Mouse (Mus musculus): ENCODE data around the gene Nr4a1. TPM values are rescaled to one million over a fixed set of nuclear protein-coding genes. Genes with fewer than 3 reads are reported as not detected.

Gene Nr4a1
- total RNA-seq, 2 experiments from 2014 or later, result 34.5 to 54.4 TPM

DNA sequence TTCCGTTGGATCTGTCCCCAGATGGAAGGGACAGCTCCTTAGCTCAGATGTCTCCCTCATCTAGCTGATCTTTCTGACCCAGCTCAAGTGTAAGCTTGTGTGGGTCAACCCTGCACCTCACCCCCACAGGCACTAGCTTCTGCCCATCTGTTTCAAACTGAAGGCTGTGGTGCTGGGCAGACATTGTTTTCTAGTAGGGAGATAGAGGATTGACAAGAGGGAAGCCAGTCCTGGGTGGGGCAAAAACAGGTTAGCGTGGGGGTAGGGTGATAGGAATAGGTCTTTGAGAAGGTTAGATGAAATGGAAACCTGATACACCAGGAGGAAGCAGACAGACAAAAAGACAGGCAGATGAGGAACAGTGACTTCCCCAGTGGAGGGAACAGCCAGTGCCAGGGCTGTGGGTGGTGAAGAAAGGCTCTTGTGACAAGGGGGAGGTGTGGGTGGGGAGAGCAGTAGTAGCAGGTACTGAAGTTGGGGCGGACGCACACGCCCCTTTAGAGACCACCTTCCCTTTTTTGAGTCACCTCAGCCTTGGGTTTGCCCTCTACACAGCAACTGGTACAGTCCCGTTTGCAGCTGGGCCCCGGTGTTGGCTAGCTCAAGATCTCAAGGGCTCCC is 1.9 kb downstream of the Nr4a1 start:
- DNase-seq (ENCODE audit: low spot score in 2 of 2), result no peak

- DNase-seq (ENCODE audit: low spot score in 2 of 2), result no peak
Observed at GRCm38 (mm10) chr15:101256463-101257206, 2.6 kb downstream of the Nr4a1 start.

GRCm38 (mm10) chr15:101258420-101258819 is 4.4 kb downstream of the Nr4a1 start:
- DNase-seq (ENCODE audit: low spot score in 2 of 2), result no peak

DNA sequence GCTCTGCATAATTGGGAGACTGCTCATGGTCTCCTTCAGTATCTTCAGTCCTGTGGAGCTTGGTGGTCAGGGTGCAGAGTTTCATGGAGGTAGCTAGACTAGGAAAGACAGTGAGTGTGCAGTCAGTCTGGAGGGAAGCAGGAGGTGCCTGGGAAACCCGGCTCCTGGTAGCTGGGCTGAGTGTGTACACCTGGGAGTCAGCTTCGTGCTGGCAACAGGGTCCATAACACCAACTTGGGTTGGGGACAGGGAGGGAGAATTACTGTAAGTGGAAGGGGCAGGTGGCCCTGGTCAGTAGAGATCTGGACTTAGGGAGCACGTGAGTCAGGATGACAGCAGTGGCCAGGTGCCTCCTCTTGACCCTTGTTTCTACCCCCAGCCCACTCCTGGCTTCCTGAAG is 5.9 kb downstream of the Nr4a1 start:
- no peak for DNase-seq (ENCODE audit: low spot score in 2 of 2)

DNA sequence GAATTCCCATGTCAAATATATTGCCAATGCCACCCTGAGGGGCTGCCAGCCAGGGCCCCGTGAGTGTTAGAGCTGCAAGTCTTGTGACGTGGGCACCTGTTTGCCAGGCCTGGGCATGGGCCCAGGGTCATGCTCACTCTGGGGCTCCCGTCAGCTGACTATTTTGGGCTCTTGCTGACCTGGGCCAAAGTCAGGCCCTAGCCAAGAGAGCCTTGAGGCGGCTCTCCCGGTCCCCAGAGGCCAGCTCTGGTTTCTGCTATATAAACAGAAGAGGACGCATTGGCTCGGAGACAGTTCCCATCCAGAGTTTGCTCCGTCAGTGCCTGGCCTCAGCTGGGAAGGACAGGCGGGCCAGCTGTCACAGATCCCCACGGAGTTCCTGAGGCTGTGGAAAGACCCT is 6.3 kb downstream of the Nr4a1 start:
- DNase-seq (ENCODE audit: low spot score in 2 of 2), result no peak

- DNase-seq (ENCODE audit: low spot score in 2 of 2), result no peak
Observed at GRCm38 (mm10) chr15:101260874-101261622, 7.0 kb downstream of the Nr4a1 start.

GRCm38 (mm10) chr15:101262502-101262901 is 8.4 kb downstream of the Nr4a1 start:
- DNase-seq (ENCODE audit: low spot score in 2 of 2), result no peak

GRCm38 (mm10) chr15:101266132-101266963 is 12.3 kb downstream of the Nr4a1 start:
- DNase-seq (ENCODE audit: low spot score in 2 of 2), result peak; percentile 82 to 92

GRCm38 (mm10) chr15:101267053-101268032 is 13.3 kb downstream of the Nr4a1 start:
- no peak for DNase-seq (ENCODE audit: low spot score in 2 of 2)

GRCm38 (mm10) chr15:101270101-101270820 is 16.2 kb downstream of the Nr4a1 start:
- DNase-seq (ENCODE audit: low spot score in 2 of 2), result no peak

DNA sequence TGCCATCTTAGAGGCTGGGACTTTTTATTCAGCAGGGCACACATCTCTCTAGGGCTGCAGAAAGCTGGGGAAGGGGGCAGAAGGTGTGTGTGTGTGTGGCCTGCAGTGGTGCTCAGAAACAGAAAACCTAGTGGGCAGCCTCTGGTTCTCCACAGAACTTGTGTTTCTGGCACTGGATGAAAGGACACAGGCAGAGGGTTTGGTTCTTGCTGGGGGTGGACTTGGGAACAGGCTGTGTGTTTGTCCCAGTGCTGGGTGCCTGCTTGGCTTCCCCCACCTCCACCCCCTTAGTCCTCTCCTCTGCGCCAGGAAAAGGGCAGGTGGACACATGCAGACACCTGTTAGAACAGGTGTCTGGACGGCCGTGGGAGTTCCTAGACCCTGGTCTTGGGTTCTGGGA is 17.0 kb downstream of the Nr4a1 start:
- DNase-seq (ENCODE audit: low spot score in 2 of 2), result no peak

- no peak for DNase-seq (ENCODE audit: low spot score in 2 of 2)
Observed at GRCm38 (mm10) chr15:101271513-101271912, 17.4 kb downstream of the Nr4a1 start.

- DNase-seq (ENCODE audit: low spot score in 2 of 2), result no peak
Observed at GRCm38 (mm10) chr15:101274380-101274779, 20.3 kb downstream of the Nr4a1 start.

- DNase-seq (ENCODE audit: low spot score in 2 of 2), result peak; percentile 45 to 73
Observed at GRCm38 (mm10) chr15:101277351-101277899, 23.4 kb downstream of the Nr4a1 start.

DNA sequence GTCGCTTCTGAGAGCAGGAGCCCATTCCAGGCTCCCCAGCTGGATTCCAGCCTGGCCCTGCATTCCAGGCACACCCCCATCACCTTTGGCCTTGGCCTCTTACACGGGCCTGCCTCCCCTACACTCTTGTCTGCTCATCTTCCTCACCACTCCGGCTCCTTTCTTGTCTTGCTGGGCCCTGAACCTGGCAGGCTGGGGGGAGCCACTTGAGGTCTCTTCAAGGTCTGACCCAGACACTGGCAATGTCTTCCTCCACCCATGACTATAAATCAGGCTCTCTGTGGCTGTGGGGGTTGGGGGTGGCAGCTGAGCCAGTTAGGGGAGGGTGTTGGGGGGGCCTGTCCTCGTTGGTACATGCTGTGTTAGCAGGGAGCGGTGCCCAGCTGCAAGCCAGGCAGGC is 24.5 kb downstream of the Nr4a1 start:
- no peak for DNase-seq (ENCODE audit: low spot score in 2 of 2)

- DNase-seq (ENCODE audit: low spot score in 2 of 2), result no peak
Observed at GRCm38 (mm10) chr15:101279430-101279999, 25.4 kb downstream of the Nr4a1 start.

- DNase-seq (ENCODE audit: low spot score in 2 of 2), result no peak
Observed at GRCm38 (mm10) chr15:101282471-101282870, 28.4 kb downstream of the Nr4a1 start.

- peak; percentile 53 to 83 for DNase-seq (ENCODE audit: low spot score in 2 of 2)
Observed at GRCm38 (mm10) chr15:101283183-101283910, 29.3 kb downstream of the Nr4a1 start.
